Mouse (Mus musculus): ENCODE results near the gene Vmn1r34.
"Not testable (repeated sequence)": the region's sequence is repeated elsewhere in the genome, so short reads cannot be mapped to it uniquely, and the experiment has no call there.

Vmn1r34 gene

GRCm38 (mm10) chr6:66643779-66644178 is at the start of gene Vmn1r34:
TSS of gene Vmn1r34 (minus strand) at chr6:66643879.
- DNase-seq (ENCODE audit: low spot score): no peak

GRCm38 (mm10) chr6:66685806-66686205 is 42.1 kb upstream of the Vmn1r34 start, which contains the start of gene Vmn1r35:
TSS of gene Vmn1r35 (minus strand) at chr6:66685906.
- no peak for DNase-seq (ENCODE audit: low spot score)

GRCm38 (mm10) chr6:66618182-66618581 is 25.5 kb downstream of the Vmn1r34 start, which contains the start of gene Vmn1r33:
TSS of gene Vmn1r33 (minus strand) at chr6:66618282.
- DNase-seq (ENCODE audit: low spot score): not testable (repeated sequence)

- DNase-seq (ENCODE audit: low spot score): no peak
Observed at GRCm38 (mm10) chr6:66595804-66596203, 47.9 kb downstream of the Vmn1r34 start.

Data from embryo, embryonic 10 days (tissue).